Mouse (Mus musculus) cerebellum, postnatal 14 days (tissue): ENCODE measurements around the gene Cbfb.
"Not testable (repeated sequence)": the region's sequence is repeated elsewhere in the genome, so short reads cannot be mapped to it uniquely, and the experiment has no call there.

Experiments
- DNase-seq, 2 experiments: peaks; one replicate each; pipeline ENCODE4 v3.0.0; 2021; ENCODE audit warnings: mixed read lengths in 2 of 2

The Cbfb gene

GRCm38 (mm10) chr8:105170381-105171115 lies at the start of gene Cbfb:
Gene Cbfb (plus strand): TSS chr8:105170674.
- peak; percentile 93 to 94 for DNase-seq

DNA sequence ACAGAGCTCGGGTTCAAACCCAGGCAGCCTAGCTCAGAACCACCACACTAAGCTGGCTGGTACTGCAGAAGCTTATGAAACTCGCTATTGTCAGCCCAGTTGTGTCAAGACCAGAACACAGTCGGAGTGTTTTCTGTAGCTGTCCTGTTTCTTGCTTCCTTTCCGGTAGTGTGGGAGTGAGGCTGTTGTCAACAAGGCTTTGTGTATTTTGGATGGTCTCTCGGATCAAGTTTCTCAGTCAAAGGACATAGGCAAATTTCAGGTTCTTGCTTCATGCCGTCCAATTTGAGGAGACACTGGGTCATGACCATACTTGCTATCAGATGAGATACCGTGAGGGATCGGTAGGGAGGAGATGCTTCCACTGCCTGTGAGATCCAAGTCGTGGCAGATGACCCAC lies 40.6 kb upstream of the Cbfb start:
- no peak for DNase-seq

GRCm38 (mm10) chr8:105131509-105131908 lies 39.0 kb upstream of the Cbfb start, which contains the start of gene Ces4a:
Gene Ces4a (plus strand): TSS chr8:105131800.
- no peak for DNase-seq

- DNase-seq = peak; percentile 73 to 81
Observed at GRCm38 (mm10) chr8:105138423-105138822, 32.1 kb upstream of the Cbfb start.

DNA sequence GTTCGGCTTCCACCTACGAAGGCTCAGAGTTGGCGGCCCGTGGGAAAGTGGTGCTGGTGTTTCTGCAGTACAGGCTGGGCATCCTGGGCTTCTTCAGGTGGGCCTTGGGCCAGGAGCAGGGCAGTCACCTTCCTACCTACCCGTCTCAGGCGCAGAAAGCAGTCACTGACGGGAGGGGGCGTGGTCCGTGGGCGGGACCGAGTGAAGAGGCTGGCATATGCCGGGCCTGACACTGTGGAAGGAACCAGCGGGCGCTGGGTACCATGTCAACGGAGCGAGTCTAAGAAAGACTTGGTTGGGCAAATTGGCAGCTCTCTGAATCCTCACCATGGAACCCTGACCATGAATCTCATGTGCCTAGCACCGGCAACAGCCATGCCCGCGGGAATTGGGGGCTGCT lies 28.1 kb upstream of the Cbfb start:
- DNase-seq = no peak

DNA sequence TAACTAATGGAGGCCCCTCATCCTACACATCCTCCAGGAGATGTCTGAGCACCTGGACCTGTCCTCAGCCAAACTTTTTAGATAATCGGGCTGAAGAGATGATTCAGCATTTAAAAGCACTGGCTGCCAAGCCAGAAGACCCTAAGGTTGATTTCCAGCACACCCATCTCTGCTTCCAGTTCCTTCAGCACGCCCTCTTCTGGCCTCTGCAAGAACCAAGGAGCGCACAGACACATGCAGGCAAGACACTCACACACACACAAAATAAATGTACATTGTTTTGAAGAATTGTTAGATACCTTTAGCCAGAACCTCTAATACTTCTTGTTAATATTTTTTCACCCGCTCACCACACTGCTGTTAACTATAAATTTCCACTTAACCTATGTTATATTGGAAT lies 18.8 kb upstream of the Cbfb start:
- no peak for DNase-seq

DNA sequence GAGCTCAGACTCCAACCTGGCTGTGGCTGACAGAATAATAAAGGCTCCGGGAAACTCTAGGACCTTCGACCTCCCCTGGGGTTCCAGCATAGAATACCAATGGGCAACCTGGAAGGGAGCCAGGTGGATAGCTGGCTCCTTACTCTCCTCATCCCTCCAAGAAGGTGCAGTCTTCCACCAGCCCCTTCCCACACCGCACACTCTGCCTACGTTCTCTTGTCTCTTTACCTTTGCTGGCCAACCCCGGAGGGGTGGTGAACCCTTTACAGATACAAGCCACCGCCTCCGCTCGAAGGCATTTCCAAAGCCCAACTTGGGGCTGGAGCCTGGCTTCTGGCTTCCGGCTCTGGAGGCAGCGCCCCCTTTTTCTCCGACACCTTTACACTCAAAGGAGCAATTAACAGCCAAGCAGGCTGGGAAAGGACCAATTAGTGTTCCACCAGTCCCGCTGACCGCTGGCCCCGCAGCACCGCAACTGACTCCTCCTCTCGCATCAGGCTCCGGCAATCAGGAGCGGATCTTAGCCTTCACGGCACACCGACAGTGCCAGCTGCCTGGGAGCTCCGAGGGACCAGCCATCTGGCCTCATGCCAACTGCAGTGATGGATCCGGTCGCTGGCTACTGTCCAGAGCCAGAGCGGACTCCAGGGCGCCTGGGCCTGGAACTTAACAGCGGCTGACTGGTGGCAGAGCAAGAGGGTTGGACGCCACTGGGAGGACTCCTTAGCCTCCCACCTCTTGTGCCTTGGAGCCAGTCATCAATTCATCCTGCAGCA lies 17.7 kb upstream of the Cbfb start:
- DNase-seq = peak; percentile 88 to 94

GRCm38 (mm10) chr8:105154316-105154715 lies 16.2 kb upstream of the Cbfb start:
- DNase-seq = no peak

- DNase-seq = no peak
Observed at GRCm38 (mm10) chr8:105155091-105155745, 15.3 kb upstream of the Cbfb start.

GRCm38 (mm10) chr8:105157555-105157954 lies 12.9 kb upstream of the Cbfb start:
- DNase-seq = peak in 1 of 2 experiments; percentile 37

DNA sequence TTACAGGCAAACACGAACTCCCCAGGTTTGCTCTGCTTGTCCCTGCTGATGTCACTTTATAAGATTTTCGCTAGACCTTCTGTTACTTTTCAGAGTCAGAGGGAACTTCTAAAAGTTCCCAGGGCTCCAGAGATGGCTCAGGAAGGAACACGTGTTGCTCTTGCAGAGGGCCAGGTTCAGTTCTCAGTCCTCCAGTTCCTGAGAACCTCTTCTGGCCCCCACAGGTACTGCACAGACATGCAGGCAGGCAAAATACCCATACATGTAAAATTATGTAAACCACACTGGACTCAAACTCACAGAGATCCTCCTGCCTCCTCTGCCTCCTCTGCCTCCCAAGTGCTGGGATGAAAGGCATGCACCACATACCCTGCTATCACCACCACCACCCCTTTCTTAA lies 12.4 kb upstream of the Cbfb start:
- DNase-seq = no peak

GRCm38 (mm10) chr8:105161121-105161652 lies 9.3 kb upstream of the Cbfb start:
- DNase-seq = no peak

DNA sequence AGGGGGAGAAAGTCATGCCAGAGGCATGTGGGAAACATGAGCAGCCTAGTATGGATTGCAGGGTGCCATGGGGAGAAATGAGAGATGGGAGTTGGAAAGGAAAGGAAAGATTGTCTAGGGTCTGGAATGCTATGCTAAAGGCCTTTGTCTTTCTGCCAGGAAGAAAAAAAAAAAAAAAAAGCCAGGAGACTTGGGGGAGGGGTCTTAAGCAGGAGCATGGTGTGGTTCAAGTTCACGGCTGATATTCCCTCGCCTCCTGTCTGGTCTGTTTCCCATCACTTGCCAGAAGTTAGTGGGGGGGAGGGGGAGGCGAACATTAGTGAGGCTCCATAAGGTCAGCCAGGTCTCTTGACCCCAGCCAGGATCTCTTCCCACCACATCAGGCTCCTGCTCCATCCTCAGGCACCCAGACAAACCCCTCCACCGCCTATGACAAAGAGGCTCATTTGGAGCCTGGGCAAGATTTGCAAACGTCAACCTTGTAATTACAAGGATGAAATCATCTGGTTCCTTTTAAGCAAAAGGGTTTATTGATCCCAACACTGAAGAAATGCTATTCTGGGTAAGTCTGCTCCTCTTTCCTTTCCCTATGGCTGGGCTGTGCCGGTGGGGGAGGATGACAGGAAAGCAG lies 6.1 kb upstream of the Cbfb start:
- DNase-seq = no peak

DNA sequence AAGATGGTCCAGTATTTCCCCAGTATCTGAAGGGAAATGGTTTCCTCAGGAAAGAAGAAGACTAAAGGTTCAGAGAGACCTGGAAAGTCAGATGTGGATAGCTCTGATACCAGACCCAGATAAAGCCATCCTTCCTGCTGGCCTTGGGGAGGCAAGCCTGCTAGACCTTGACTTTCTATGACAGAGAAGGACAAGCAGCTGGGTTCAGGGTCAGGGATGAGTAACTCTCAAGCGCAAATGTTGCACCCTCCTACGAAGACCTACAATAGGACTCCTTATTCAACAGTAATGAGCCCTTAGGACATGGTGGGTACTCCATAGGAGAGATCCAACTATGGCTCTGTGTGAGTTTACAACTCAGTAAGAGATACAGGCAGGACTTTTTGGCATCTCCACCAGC lies 5.3 kb upstream of the Cbfb start:
- DNase-seq = no peak

- DNase-seq = peak; percentile 44
Observed at GRCm38 (mm10) chr8:105167116-105167515, 3.4 kb upstream of the Cbfb start.

DNA sequence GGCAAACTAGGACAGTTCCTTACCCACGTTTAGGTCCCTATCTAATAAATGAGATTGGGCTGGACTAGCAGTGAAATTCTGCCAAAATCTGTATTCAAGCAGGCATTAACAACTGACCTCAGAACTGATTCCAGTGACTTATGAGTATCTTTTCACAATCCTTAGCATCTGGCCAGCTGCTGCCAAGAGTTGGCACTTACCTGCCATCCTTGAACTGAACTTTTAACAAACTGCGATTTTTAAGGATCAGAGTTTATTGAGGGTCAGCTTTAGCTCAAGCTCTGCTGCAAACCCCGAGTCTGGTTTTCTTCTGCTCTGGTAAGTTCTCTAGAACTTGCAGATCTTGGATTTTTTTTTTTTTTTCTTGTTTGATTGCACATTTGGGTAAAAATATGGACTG lies 892 bp upstream of the Cbfb start:
- DNase-seq = no peak

DNA sequence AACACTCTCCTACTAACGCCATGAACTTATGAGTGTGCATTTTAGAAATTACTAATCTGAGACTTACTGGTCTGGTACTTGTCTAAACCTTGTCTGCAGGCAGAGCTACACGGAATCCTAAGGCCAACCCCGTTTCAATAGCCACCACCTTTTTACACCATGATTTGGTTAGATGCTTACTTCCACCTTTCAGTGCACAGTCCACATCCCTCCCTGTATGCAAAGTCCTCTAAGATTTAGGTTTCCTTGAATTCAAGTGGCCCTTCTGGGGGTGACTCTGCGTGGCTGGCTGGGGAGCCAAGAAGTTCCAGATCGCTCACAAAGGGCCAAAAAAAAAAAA lies 463 bp upstream of the Cbfb start:
- DNase-seq = no peak

GRCm38 (mm10) chr8:105171116-105172002 lies 885 bp downstream of the Cbfb start:
- peak; percentile 60 to 62 for DNase-seq

GRCm38 (mm10) chr8:105172003-105172362 lies 1.5 kb downstream of the Cbfb start:
- DNase-seq = no peak

GRCm38 (mm10) chr8:105175287-105175686 lies 4.8 kb downstream of the Cbfb start:
- not testable (repeated sequence) for DNase-seq

GRCm38 (mm10) chr8:105178211-105178800 lies 7.8 kb downstream of the Cbfb start:
- no peak for DNase-seq

DNA sequence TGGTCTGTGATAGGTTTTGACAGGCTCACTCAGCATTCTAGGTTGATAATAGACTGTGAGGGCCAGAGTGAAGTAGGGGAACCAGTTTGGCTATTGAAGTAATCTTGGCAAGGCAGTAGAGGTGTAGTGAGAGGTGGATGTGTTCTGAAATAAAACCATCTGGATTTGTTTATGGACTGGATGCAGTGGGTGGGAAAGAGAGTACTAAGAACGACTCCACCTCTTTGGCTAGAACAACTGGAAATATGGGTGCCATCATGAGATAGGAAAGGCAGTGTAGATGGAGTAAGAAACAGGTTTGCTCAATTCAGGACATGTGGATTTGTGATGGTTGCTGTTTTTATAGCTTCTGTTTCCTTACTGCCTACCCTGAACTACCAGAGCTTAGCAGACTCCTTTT lies 11.7 kb downstream of the Cbfb start:
- no peak for DNase-seq
